Mouse (Mus musculus): Measurements from ENCODE around the gene Smarcb1. TPM values are rescaled to one million over a fixed set of nuclear protein-coding genes. Genes with fewer than 3 reads are reported as not detected.
"Not testable (repeated sequence)": the region's sequence is repeated elsewhere in the genome, so short reads cannot be mapped to it uniquely, and the experiment has no call there.

The Smarcb1 gene
- polyA plus RNA-seq, 1 experiment = 53.1 TPM

DNA sequence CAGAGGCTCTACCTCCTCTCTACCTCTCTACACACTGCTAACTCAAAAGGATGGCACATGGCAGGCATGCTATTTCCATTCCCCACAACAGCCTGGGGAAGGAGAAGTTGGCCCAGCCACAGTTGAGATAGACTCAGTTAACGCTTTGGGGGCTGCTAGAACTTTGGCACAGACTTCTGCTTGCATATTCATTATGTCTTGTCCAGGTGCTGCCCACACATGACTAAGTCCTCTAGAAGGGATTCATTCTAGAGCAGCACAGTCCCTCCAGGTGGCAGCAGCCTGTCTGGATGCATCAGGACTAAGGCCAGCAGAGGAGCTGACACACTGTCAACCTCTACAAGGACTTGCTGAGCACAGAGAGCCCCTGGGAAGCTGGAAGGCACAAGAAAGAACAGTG is 25.2 kb downstream of the Smarcb1 start:
- Histone ChIP-seq H3K4me1 (ENCODE audit: control insufficient read depth, insufficient read depth, low read length) (0 out of 2 replicates have a peak, but pooled peaks cover 3% of the 10 kb centered on the region), H3K4me3 (replicated peaks; ENCODE audit: extremely low read depth, low read depth, low read length) (no peak overlapping the region)
- 94% methylated on average over 1 of the region's 1 CpGs for WGBS
- no peak for DNase-seq
- TF ChIP-seq POLR2A (IDR thresholded peaks at IDR 0.05; ENCODE audit: borderline replicate concordance, extremely low read depth, low read depth, low read length) = no peak

DNA sequence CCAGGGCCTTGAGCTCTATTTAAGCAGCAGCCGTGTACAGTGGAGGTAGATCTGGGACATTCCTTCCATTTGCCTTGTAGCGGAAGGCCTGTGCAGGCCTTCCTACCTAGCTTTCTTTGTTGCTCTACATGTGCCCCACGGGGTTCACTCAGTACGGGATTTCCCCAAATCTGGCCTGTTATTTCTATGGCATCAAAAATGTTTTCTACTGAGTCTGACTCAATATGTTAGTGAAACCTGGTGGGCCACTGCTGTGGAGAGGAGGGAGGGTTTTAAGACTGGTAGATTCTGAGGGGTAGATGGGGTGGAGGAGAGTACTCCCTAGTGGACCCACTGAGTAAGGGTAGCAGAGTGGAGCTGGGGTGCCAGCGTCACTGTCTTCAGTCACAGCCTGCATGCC is 25.7 kb downstream of the Smarcb1 start:
- WGBS = 93% methylated on average over 5 of the region's 5 CpGs
- TF ChIP-seq POLR2A (IDR thresholded peaks at IDR 0.05; ENCODE audit: borderline replicate concordance, extremely low read depth, low read depth, low read length) (no peak), CTCF (IDR thresholded peaks at IDR 0.05; ENCODE audit: insufficient read depth, low read length) (no peak)
- Histone ChIP-seq H3K4me1 (ENCODE audit: control insufficient read depth, insufficient read depth, low read length) (0 out of 2 replicates have a peak, but pooled peaks cover 3% of the 10 kb centered on the region), H3K4me3 (replicated peaks; ENCODE audit: extremely low read depth, low read depth, low read length) (no peak overlapping the region)
- DNase-seq = no peak

DNA sequence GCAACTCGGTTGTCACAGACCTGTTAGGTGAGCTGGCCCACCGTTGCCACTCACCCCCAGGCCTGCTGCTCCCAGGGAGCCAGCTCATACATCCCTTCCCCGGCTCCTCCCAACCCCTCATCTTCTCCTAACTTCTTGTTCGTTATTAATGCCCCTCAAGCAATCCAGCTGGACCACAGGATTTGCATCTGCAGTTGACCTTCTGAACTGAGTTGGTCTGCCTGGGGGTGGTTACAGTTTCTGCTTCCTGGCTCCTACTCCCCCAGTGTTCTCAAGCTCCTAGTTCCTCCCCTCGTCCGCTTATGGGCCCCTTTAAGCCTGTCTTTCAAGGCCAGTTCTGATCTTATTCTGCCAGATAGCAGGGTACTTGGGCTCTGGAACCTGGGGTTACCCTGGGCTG is 26.8 kb downstream of the Smarcb1 start:
- TF ChIP-seq POLR2A (IDR thresholded peaks at IDR 0.05; ENCODE audit: borderline replicate concordance, extremely low read depth, low read depth, low read length) = no peak
- TF ChIP-seq CTCF (IDR thresholded peaks at IDR 0.05; ENCODE audit: insufficient read depth, low read length) = no peak
- Histone ChIP-seq H3K4me1 (ENCODE audit: control insufficient read depth, insufficient read depth, low read length) (0 out of 2 replicates have a peak, but pooled peaks cover 3% of the 10 kb centered on the region), H3K4me3 (replicated peaks; ENCODE audit: extremely low read depth, low read depth, low read length) (no peak overlapping the region)
- no peak for DNase-seq
- WGBS = 75% methylated on average over 6 of the region's 6 CpGs

DNA sequence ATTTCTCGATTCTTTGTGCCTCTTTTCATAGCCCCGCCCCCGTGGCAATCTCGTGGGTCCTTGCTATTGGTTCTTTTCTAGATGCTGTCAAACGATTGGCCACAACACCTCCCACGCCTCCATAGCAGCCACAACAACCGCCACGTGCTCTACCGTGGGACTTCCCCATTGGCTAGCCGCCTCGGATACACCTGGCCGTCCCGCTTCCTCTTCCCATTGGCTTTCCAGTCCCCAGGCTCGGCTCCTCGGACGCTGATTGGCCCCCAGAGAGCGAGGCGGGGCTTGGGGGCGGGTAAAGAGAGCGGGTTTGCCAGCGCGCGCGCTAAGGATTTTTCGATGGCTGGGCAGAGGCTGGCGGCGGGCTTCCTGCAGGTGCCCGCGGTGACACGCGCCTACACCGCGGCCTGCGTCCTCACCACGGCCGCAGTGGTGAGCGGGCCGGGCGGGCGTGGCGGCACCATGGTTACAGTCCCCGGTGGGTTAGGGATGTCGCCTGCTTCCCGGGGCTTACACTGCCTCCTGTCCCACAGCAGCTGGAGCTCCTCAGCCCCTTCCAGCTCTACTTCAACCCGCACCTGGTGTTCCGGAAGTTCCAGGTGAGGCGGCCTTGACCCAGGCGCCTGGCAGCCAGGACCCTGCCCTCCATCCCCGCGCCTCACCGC is 28.2 kb downstream of the Smarcb1 start, which contains the start of gene Derl3:
Derl3 (plus strand) TSS at position 325 of the 662 bp plus-strand sequence.
- no peak for TF ChIP-seq POLR2A (IDR thresholded peaks at IDR 0.05; ENCODE audit: borderline replicate concordance, extremely low read depth, low read depth, low read length)
- no peak for TF ChIP-seq CTCF (IDR thresholded peaks at IDR 0.05; ENCODE audit: insufficient read depth, low read length)
- Histone ChIP-seq H3K4me3 (replicated peaks; ENCODE audit: extremely low read depth, low read depth, low read length) (peak within 1 kb of the TSS; percentile 38), H3K4me1 (ENCODE audit: control insufficient read depth, insufficient read depth, low read length) (0 out of 2 replicates have a peak, but pooled peaks cover 2% of the 10 kb centered on the region)
- WGBS = 3% methylated on average over 51 of the region's 51 CpGs
- DNase-seq = peak; percentile 90

DNA sequence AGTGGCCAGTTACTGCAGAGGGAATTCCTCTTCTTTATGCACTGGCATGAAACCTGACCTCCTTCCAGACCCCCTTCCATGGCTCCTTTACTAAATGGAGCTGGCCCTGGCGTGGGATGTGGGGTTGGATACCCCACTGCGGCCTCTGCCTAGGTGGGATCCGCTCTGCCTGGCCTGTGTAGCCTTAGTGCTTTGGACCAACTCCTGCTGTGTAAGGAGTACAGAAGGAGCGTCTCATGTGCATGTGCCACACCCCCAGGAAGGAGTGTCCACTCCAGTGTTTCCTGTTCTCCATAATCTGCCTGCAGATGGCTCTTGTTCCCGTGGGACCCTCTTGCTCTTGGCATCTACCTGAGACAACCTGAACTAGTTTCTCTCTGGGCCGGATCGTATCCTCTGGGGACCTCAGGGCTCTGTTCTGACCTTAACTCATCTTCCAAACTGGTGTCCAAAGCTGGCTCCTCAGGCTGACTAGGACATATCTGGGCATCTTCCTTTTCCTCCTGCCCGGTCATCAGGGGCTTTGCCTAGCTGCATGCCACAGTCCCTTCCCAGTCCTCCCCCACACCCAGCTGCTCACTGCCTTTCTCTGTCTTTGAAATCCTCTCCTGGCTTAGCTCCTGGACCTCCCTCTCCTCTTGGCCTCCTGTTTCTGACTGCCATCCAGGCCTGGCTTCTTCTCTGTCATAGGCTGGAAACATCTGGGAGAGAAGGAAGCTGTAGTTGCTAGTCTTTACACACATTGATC is 31.8 kb downstream of the Smarcb1 start:
- TF ChIP-seq CTCF (IDR thresholded peaks at IDR 0.05; ENCODE audit: insufficient read depth, low read length) = no peak
- no peak for TF ChIP-seq POLR2A (IDR thresholded peaks at IDR 0.05; ENCODE audit: borderline replicate concordance, extremely low read depth, low read depth, low read length)
- WGBS = 38% methylated on average over 8 of the region's 8 CpGs
- Histone ChIP-seq H3K4me3 (replicated peaks; ENCODE audit: extremely low read depth, low read depth, low read length) (no peak overlapping the region), H3K4me1 (ENCODE audit: control insufficient read depth, insufficient read depth, low read length) (no peaks in the 10 kb centered on the region)
- DNase-seq = no peak

DNA sequence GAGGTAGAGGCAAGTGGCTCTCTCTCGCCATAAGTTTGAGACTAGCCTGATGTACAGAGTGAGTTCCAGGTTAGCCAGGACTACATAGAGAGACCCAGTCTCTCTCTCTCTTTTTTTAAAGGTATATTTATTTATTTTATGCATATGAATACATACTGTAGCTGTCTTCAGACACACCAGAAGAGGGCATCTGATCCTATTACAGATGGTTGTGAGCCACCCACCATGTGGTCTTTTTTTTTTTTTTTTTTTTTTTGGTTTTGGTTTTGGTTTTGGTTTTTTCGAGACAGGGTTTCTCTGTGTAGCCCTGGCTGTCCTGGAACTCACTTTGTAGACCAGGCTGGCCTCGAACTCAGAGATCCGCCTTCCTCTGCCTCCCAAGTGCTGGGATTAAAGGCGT is 33.9 kb downstream of the Smarcb1 start:
- H3K4me3 ChIP-seq (replicated peaks; ENCODE audit: extremely low read depth, low read depth, low read length); H3K4me1 ChIP-seq (ENCODE audit: control insufficient read depth, insufficient read depth, low read length); DNase-seq: not testable (repeated sequence)
- WGBS = 80% methylated on average over 5 of the region's 5 CpGs

DNA sequence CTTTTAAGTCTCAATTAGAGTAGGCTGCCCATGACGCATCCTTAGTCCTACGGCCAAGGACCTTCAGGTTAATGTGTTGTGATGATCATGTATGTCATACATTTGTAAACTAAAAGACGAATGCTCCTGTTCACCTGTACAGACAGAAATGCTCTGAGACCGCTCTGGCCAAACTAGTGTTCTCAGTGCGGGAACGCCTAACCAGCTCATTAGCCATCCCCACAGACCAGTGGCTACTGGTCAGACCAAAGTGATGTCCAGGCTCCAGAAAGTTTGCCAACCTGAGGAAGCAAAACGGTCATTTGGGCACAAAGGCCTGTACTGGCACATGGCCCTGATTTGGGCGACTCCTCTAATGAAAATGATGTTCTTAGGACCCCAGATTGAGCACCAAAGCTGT is 36.7 kb downstream of the Smarcb1 start:
- no peak for TF ChIP-seq POLR2A (IDR thresholded peaks at IDR 0.05; ENCODE audit: borderline replicate concordance, extremely low read depth, low read depth, low read length)
- no peak for TF ChIP-seq CTCF (IDR thresholded peaks at IDR 0.05; ENCODE audit: insufficient read depth, low read length)
- Histone ChIP-seq H3K4me3 (replicated peaks; ENCODE audit: extremely low read depth, low read depth, low read length) (no peak overlapping the region), H3K4me1 (ENCODE audit: control insufficient read depth, insufficient read depth, low read length) (no peaks in the 10 kb centered on the region)
- 89% methylated on average over 8 of the region's 8 CpGs for WGBS
- no peak for DNase-seq

DNA sequence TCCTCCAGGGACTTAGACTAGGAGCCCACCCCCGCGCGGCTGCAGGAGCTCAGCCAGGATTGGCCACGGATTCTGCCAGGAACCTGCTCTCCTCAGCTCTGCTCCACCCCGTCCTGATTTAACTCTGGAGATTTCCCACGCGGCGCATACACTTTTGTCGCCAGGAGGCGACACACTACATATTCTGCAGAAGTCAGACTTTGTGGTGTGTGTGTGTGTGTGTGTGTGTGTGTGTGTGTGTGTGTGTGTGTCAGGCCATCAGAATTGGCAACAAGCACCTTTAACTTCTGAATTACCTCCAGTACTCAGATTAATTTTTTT is 38.2 kb downstream of the Smarcb1 start:
- peak; percentile 68 for DNase-seq
- TF ChIP-seq CTCF (IDR thresholded peaks at IDR 0.05; ENCODE audit: insufficient read depth, low read length) (peak; percentile 54), POLR2A (IDR thresholded peaks at IDR 0.05; ENCODE audit: borderline replicate concordance, extremely low read depth, low read depth, low read length) (no peak)
- Histone ChIP-seq H3K4me3 (replicated peaks; ENCODE audit: extremely low read depth, low read depth, low read length) (no peak overlapping the region), H3K4me1 (ENCODE audit: control insufficient read depth, insufficient read depth, low read length) (no peaks in the 10 kb centered on the region)
- under 1% methylated on average over 10 of the region's 10 CpGs for WGBS

DNA sequence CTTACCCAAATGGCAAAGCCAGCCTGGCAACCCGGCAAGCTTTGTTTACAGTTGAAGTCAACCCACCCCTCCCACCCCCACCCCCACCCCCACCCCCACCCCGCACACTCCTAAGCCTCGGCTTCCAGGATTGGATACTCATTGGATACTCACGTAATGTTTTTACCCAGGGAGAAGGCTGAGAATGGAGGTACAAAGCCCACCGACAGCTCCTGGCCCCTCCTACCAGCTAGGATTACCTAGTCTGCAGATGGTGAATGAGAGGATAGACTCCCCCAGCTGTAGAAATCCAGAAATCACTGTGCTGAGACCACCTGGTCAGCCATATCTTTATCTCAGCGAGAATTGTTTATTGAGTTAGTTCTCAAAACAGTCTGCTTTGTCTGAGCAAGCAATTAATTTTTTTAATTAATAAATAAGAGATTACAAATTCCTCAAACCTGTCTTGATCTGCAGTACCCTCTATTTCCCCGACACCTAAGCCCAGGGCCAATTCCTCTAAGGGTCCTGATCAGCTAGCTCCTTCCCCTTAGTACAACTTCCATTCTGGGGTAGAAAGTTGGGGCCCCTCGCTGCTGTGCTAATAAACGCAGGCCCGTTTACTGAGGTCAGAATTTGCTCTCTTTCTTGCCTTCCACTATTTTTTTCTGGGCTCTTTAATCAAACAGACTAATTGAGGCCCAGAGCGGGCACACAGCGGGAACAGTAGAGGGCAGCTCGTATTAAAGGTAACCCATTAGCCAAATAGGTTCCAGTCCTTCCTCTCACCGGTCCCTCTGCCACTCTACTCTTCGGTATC is 38.8 kb downstream of the Smarcb1 start:
- Histone ChIP-seq H3K4me3 (replicated peaks; ENCODE audit: extremely low read depth, low read depth, low read length) (no peak overlapping the region), H3K4me1 (ENCODE audit: control insufficient read depth, insufficient read depth, low read length) (no peaks in the 10 kb centered on the region)
- TF ChIP-seq POLR2A (IDR thresholded peaks at IDR 0.05; ENCODE audit: borderline replicate concordance, extremely low read depth, low read depth, low read length) (no peak), CTCF (IDR thresholded peaks at IDR 0.05; ENCODE audit: insufficient read depth, low read length) (no peak)
- no peak for DNase-seq
- 24% methylated on average over 15 of the region's 15 CpGs for WGBS

All from lung, adult 2 months (tissue).